Mouse (Mus musculus) megakaryocyte, embryonic 14.5 days (primary cell): Measurements from ENCODE around the gene Hhat.

Experiments used
- FLI1 ChIP-seq: IDR thresholded peaks from 2 replicates; pipeline ENCODE4 v1.6.1; 2012; ENCODE audit warnings: low read length, inconsistent platforms, mixed read lengths
- GATA1 ChIP-seq: IDR thresholded peaks from 3 replicates; pipeline ENCODE4 v1.6.1; 2012; ENCODE audit warnings: mixed read lengths, low read length, inconsistent platforms, borderline replicate concordance

- TF ChIP-seq FLI1 = no peak
- no peak for TF ChIP-seq GATA1
These were observed 320.6 kb downstream of the Hhat start for GRCm38 (mm10) chr1:192450425-192450824.
